Mouse (Mus musculus) left cerebral cortex, postnatal 36 days (tissue): Measurements from ENCODE around the gene Slc38a3. TPM values are rescaled to one million over a fixed set of nuclear protein-coding genes. Genes with fewer than 3 reads are reported as not detected.

Experiments
- DNase-seq, 2 experiments: peaks; one replicate each; pipeline ENCODE4 v3.0.0; 2021 to 2022; ENCODE audit warnings: low spot score in 2 of 2, mixed read lengths in 1 of 2
- intact Hi-C: fragments of 180-260 bp; cut with DNase I; formaldehyde crosslinking; loops from one replicate; pipeline ENCODE4 v1.15.1; 2025
- total RNA-seq, 2 experiments: library from RNA; stranded (reverse); gene quantifications; 2 replicates each; pipeline ENCODE4 v1.2.3; 2021

The Slc38a3 gene
- total RNA-seq, 2 experiments from 2014 or later: 66.3 to 66.8 TPM

DNA sequence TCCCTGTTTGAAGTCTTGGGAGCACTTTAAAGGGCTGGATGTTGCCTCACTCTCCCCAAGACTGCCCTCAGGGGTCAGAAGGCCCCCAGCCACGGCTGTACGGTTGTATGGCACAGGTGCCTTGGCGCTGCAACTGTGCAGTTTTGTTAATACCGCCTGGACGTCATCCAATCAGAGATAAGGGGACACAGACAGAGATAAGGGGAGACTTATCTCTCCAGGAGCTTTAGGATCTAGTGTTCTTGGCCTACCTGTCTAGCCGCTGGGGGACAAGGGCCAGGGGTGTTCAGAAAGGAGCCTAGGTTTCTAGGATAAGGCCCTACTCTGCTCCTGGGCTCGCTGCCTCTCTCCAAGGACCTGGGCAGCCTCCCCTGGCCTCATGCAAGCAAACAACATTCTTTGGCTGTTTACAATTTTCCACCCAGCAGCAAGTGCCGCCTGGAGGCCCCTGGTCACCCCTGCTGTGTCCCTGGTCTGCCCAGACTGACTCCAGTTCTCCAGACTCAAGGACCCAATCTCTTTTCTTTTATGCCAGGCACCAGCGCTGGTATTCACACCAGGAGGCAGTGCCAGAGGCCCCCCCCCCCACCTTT lies 61.6 kb downstream of the Slc38a3 start:
- intact Hi-C loops: no loop called here
- no peak for DNase-seq

- no peak for DNase-seq
- intact Hi-C loops: no loop called here
These were observed 62.3 kb downstream of the Slc38a3 start for GRCm38 (mm10) chr9:107607036-107607435.

GRCm38 (mm10) chr9:107606591-107606990 lies 62.7 kb downstream of the Slc38a3 start:
- intact Hi-C loops: no loop called here
- no peak for DNase-seq

GRCm38 (mm10) chr9:107605041-107605661 lies 64.2 kb downstream of the Slc38a3 start:
- intact Hi-C loops: no loop called here
- no peak for DNase-seq

DNA sequence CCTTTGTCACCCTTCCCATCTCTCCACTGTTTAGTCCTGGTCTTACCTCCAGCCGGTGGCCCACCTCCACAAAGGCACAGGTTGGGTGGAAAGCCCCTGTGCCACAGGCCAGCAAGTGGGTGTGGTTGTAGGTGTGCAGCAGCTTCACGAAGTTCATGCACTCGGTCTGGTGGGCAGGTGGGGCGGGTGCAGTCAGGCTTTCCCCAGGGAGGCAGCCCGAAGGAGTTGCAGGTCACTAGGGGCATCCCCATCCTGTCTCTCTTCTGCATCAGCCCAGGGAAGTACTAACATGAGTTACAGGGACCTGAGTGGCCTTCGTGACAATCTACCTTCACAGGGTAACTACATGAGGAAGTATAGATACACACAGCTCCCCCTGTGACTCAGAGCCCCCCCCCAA lies 66.1 kb downstream of the Slc38a3 start:
- intact Hi-C loops: loop anchor here (2.0 to 5.0 kb wide), 2 partner anchors 74 to 134 kb away; no protein-coding TSS in a partner anchor
- DNase-seq: no peak

DNA sequence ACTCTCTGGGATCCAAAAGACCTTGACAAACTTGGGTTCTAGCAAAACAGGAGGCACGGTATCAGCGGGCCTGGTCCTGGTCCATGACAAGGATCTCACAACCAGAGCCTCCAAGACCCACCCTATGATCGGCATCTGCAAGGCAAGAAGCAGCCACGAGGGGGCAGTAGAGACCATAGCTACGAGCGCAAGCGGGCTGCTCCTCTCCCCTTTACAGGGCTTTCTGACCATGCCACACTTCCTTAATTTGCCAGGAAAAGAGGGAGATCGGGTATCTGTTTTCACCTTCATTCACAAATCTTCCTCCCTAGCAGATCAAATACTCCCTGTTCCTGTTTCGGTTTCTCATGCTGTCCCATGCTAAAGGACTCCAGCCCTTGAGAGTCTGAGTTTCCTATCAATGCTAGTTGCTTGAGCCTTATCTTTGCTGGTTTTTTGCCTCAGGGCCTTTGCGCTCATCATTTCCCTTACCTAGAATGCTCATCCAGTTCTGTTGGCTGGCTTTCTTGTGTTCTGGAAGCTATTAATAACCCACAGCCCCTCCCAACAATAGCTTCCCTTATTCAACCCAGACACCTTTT lies 67.2 kb downstream of the Slc38a3 start:
- intact Hi-C loops: loop anchor here (1.0 to 5.0 kb wide), 3 partner anchors 42 to 135 kb away; no protein-coding TSS in a partner anchor
- peak; percentile 84 to 87 for DNase-seq

DNA sequence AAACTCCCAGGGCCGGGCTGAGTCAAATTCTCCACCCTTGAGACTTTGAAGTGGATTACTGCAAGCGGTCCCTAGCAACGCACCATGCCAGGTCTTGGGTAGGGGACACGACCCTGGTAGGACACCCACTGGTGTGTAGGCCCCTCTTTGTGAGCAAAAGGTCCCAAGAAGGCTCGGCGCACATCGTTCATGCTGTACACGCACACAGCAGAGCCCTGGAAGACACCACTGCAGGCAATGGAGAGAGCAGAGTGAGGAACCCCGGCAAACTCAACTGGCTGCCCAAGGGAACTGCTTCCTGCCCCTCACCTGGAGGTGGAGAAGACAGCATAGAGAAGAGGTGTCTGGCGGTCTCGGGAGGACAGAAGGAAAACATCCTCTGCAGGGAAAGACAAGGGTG lies 68.1 kb downstream of the Slc38a3 start:
- intact Hi-C loops: loop anchor here (5.0 kb wide), 1 partner anchor 136 kb away; no protein-coding TSS in a partner anchor
- DNase-seq: no peak

DNA sequence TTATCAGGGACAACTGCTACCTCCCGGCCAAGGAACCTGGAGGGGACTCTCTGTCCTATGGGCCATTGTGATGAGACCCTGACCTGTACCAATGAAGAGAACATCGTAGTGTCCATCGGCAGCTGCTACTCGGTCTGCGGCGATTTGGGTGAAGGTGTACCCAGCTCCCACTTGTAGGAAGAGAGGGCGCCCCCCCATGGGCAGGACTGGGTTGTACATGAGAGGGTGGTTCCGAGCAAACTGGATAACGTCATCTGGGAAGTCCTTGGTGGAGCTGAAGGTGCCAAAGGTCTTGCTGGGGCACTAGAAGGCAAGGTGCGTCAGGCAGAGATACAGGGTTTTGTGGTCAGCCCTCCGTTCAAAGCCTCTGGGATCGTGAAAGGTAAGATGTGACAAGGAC lies 68.6 kb downstream of the Slc38a3 start:
- no peak for DNase-seq
- intact Hi-C loops: loop anchor here (5.0 kb wide), 1 partner anchor 137 kb away; no protein-coding TSS in a partner anchor

Other genes with a start within 250 kb of the Slc38a3 start
- 10 to 100 TPM; 34.7 to 39.6 TPM for gene Tmem115, start 135.6 kb downstream of the Slc38a3 start, total RNA-seq
- 10 to 100 TPM; 16.9 to 17.0 TPM for gene Cyb561d2, start 127.3 kb downstream of the Slc38a3 start, total RNA-seq
- 10 to 100 TPM; 38.9 to 46.2 TPM for gene Nprl2, start 127.3 kb downstream of the Slc38a3 start, total RNA-seq
- gene Zmynd10, start 122.2 kb downstream of the Slc38a3 start, total RNA-seq: 1 to 10 TPM; 3.4 to 4.3 TPM
- gene Rassf1, start 118.0 kb downstream of the Slc38a3 start, total RNA-seq: 10 to 100 TPM; 16.7 to 19.0 TPM
- 100 to 1,000 TPM in 1 of 2 experiments, 10 to 100 TPM in 1; 91.3 to 106 TPM for gene Tusc2, start 106.3 kb downstream of the Slc38a3 start, total RNA-seq
- gene Hyal2, start 101.6 kb downstream of the Slc38a3 start, total RNA-seq: 10 to 100 TPM; 11.1 to 12.7 TPM
- gene Hyal1, start 92.6 kb downstream of the Slc38a3 start, total RNA-seq: 1 to 10 TPM; 4.4 to 6.8 TPM
- 10 to 100 TPM; 10.3 to 11.5 TPM for gene Naa80, start 90.6 kb downstream of the Slc38a3 start, total RNA-seq
- gene Hyal3, start 88.7 kb downstream of the Slc38a3 start, total RNA-seq: 1 to 10 TPM in 1 of 2 experiments, under 1 TPM in 1; 0.79 to 1.9 TPM
- gene Ifrd2, start 81.9 kb downstream of the Slc38a3 start, total RNA-seq: 10 to 100 TPM; 11.1 to 13.8 TPM
- gene Sema3b, start 60.3 kb downstream of the Slc38a3 start, total RNA-seq: 1 to 10 TPM; 2.6 to 3.1 TPM
- gene Gnai2, start 34.2 kb downstream of the Slc38a3 start, total RNA-seq: 100 to 1,000 TPM; 215 to 221 TPM
- 1 to 10 TPM in 1 of 2 experiments, under 1 TPM in 1; 0.41 to 1.2 TPM for gene Gnat1, start 10.2 kb upstream of the Slc38a3 start, total RNA-seq
- gene Sema3f, start 40.9 kb upstream of the Slc38a3 start, total RNA-seq: 10 to 100 TPM; 16.6 to 17.2 TPM
- gene Rbm5, start 101.5 kb upstream of the Slc38a3 start, total RNA-seq: 100 to 1,000 TPM; 109 to 159 TPM
- gene Rbm6, start 203.7 kb upstream of the Slc38a3 start, total RNA-seq: 10 to 100 TPM; 48.3 to 72.1 TPM
- 10 to 100 TPM; 23.9 to 27.1 TPM for gene Mon1a, start 218.6 kb upstream of the Slc38a3 start, total RNA-seq
- gene Mst1r, start 237.3 kb upstream of the Slc38a3 start, total RNA-seq: 1 to 10 TPM in 1 of 2 experiments, under 1 TPM in 1; 0.81 to 2.6 TPM